Comparison of ENCODE assay signal across 13 mouse cellular contexts in genomic region chr6:12550054-12550655, GRCm38 (mm10).
DNase-seq lines count a peak whose midpoint lies in the region; ATAC-seq and TF ChIP-seq lines count a peak whose summit lies in the region.
"Had no signal": no experiment of that assay in that cellular context is flagged by ENCODE, and none has a peak within 500 bp of the region (broad histone marks: within the 10 kb centered on the region; RNA-seq: fewer than 3 reads in every experiment).

No protein-coding gene starts in this region.

- WGBS in hindbrain, postnatal 0 days: 41% methylated on average over 4 of the region's 4 CpGs
- 41% methylated on average over 4 of the region's 4 CpGs for WGBS in hindbrain, embryonic 16.5 days

- TF ChIP-seq CTCF in hindbrain, postnatal 0 days (IDR thresholded peaks at IDR 0.05; ENCODE audit: low read depth): no peak

- no peaks in the 10 kb centered on the region for H3K27me3 ChIP-seq in hindbrain, postnatal 0 days (ENCODE audit: insufficient read depth, low read length)
- H3K27me3 ChIP-seq in hindbrain, embryonic 16.5 days (replicated peaks; ENCODE audit: control insufficient read depth, insufficient read depth, low read length): no peaks in the 10 kb centered on the region
- H3K27me3 ChIP-seq: limb, embryonic 15.5 days; lung, embryonic 15.5 days had no signal

- H3K4me1 ChIP-seq in hindbrain, postnatal 0 days (ENCODE audit: insufficient read depth, low read length): no peaks in the 10 kb centered on the region
- peaks cover 4% of the 10 kb centered on the region; the same call in 1 of the 2 replicates for H3K4me1 ChIP-seq in hindbrain, embryonic 16.5 days (ENCODE audit: control insufficient read depth, insufficient read depth, low read depth, low read length)
- H3K4me1 ChIP-seq: limb, embryonic 15.5 days; lung, embryonic 15.5 days had no signal

- H3K9me3 ChIP-seq in hindbrain, postnatal 0 days (ENCODE audit: low read length): no peaks in the 10 kb centered on the region
- no peaks in the 10 kb centered on the region for H3K9me3 ChIP-seq in hindbrain, embryonic 16.5 days (ENCODE audit: control insufficient read depth, low read length)
- H3K9me3 ChIP-seq: limb, embryonic 15.5 days; lung, embryonic 15.5 days had no signal

- 0 out of 2 replicates have a peak, but pooled peaks cover 3% of the 10 kb centered on the region for H3K36me3 ChIP-seq in hindbrain, postnatal 0 days (ENCODE audit: insufficient read depth, low read length)
- H3K36me3 ChIP-seq in hindbrain, embryonic 16.5 days (ENCODE audit: control insufficient read depth, insufficient read depth, low read length): no peaks in the 10 kb centered on the region
- H3K36me3 ChIP-seq: limb, embryonic 15.5 days; lung, embryonic 15.5 days had no signal

- H3K4me2 ChIP-seq in hindbrain, postnatal 0 days (ENCODE audit: low read depth, low read length): no peak overlapping the region
- H3K4me2 ChIP-seq in hindbrain, embryonic 16.5 days (ENCODE audit: low read length): no peak overlapping the region
- H3K4me2 ChIP-seq: limb, embryonic 15.5 days; lung, embryonic 15.5 days had no signal

- DNase-seq in adrenal gland, postnatal 10 days: peak; percentile 3
- DNase-seq in adrenal gland, postnatal 25 days: no peak
- peak; percentile 18 for DNase-seq in hindbrain, postnatal 0 days (ENCODE audit: low spot score)
- DNase-seq in right cerebral cortex, postnatal 4 days: peak; percentile 3
- no peak for DNase-seq in right cerebral cortex, postnatal 25 days
- DNase-seq in liver: no peak
- DNase-seq in urinary bladder, postnatal 36 days (ENCODE audit: low spot score in 2 of 2): no peak
- DNase-seq: layer of hippocampus, postnatal 36 days had no signal

- ATAC-seq in hindbrain, postnatal 0 days: no peak
- no peak for ATAC-seq in hindbrain, embryonic 16.5 days
- ATAC-seq: activated CD4-positive, CD25-positive, alpha-beta regulatory T cell, adult 4 months; intestine, postnatal 0 days had no signal

- H3K27ac ChIP-seq in hindbrain, postnatal 0 days: no peak overlapping the region
- H3K27ac ChIP-seq in hindbrain, embryonic 16.5 days (ENCODE audit: low read depth, low read length): no peak overlapping the region
- H3K27ac ChIP-seq: limb, embryonic 15.5 days; lung, embryonic 15.5 days had no signal

- H3K9ac ChIP-seq in hindbrain, postnatal 0 days (replicated peaks; ENCODE audit: low read length): no peak overlapping the region
- H3K9ac ChIP-seq in hindbrain, embryonic 16.5 days (ENCODE audit: low read depth, low read length): no peak overlapping the region
- H3K9ac ChIP-seq: limb, embryonic 15.5 days; lung, embryonic 15.5 days had no signal

- H3K4me3 ChIP-seq in hindbrain, postnatal 0 days (ENCODE audit: low read length): no peak overlapping the region
- H3K4me3 ChIP-seq in hindbrain, embryonic 16.5 days (ENCODE audit: low read length): no peak overlapping the region
- H3K4me3 ChIP-seq: limb, embryonic 15.5 days; lung, embryonic 15.5 days had no signal

Comparison
In these comparisons a context has a peak if more than half of its experiments do, and no peak if none do; other contexts are left out.
1. DNase-seq: peak in adrenal gland, postnatal 10 days (single experiment), hindbrain, postnatal 0 days (single experiment) and right cerebral cortex, postnatal 4 days (single experiment); none in adrenal gland, postnatal 25 days (single experiment), right cerebral cortex, postnatal 25 days (single experiment), liver (single experiment) and urinary bladder, postnatal 36 days (0 of 2).